ENCODE assay signal across 7 mouse cellular contexts in genomic region chr19:55103081-55103830, GRCm38 (mm10). TPM values are rescaled to one million over a fixed set of nuclear protein-coding genes. Genes with fewer than 3 reads are reported as not detected.
DNase-seq lines count a peak whose midpoint lies in the region; ATAC-seq and TF ChIP-seq lines count a peak whose summit lies in the region.

No protein-coding gene starts in this region.

- intact Hi-C loops in left cerebral cortex, postnatal 25 days (cut with DNase I): loop anchor here (1.0 kb wide), 1 partner anchor 20 kb away; no protein-coding TSS in a partner anchor

- no peak overlapping the region for H3K4me3 ChIP-seq in embryonic facial prominence, embryonic 14.5 days (ENCODE audit: low read depth, low read length)
- H3K4me3 ChIP-seq in heart, postnatal 0 days (ENCODE audit: low read depth, low read length): peak overlapping the region; percentile 41

- H3K36me3 ChIP-seq in embryonic facial prominence, embryonic 14.5 days (ENCODE audit: control insufficient read depth, insufficient read depth, low read length): no peaks in the 10 kb centered on the region
- no peaks in the 10 kb centered on the region for H3K36me3 ChIP-seq in heart, postnatal 0 days (replicated peaks; ENCODE audit: control insufficient read depth, insufficient read depth, low read length)

- no peak overlapping the region for H3K4me2 ChIP-seq in embryonic facial prominence, embryonic 14.5 days (ENCODE audit: low read depth, low read length)
- peak overlapping the region; percentile 60 for H3K4me2 ChIP-seq in heart, postnatal 0 days (ENCODE audit: low read depth, low read length)

- H3K4me1 ChIP-seq in embryonic facial prominence, embryonic 14.5 days (ENCODE audit: control insufficient read depth, insufficient read depth, low read length): peaks cover 11% of the 10 kb centered on the region
- peaks cover 20% of the 10 kb centered on the region for H3K4me1 ChIP-seq in heart, postnatal 0 days (ENCODE audit: control insufficient read depth, insufficient read depth)

- H3K9me3 ChIP-seq in embryonic facial prominence, embryonic 14.5 days (ENCODE audit: control insufficient read depth, low read length): no peaks in the 10 kb centered on the region
- H3K9me3 ChIP-seq in heart, postnatal 0 days (replicated peaks; ENCODE audit: control insufficient read depth, low read length): no peaks in the 10 kb centered on the region

- TF ChIP-seq EP300 in heart, postnatal 0 days (IDR thresholded peaks at IDR 0.05; ENCODE audit: low read depth): no peak

- TF ChIP-seq CTCF in heart, postnatal 0 days (IDR thresholded peaks at IDR 0.05; ENCODE audit: low read depth): no peak

- H3K27ac ChIP-seq in embryonic facial prominence, embryonic 14.5 days (replicated peaks; ENCODE audit: low read depth, low read length): no peak overlapping the region
- peak overlapping the region; percentile 77 for H3K27ac ChIP-seq in heart, postnatal 0 days (ENCODE audit: low read depth)

- ATAC-seq in embryonic facial prominence, embryonic 14.5 days (ENCODE audit: low read depth): no peak
- peak; percentile 71 for ATAC-seq in heart, postnatal 0 days (ENCODE audit: insufficient read depth, low read depth)

- no peaks in the 10 kb centered on the region for H3K27me3 ChIP-seq in embryonic facial prominence, embryonic 14.5 days (replicated peaks; ENCODE audit: control insufficient read depth, insufficient read depth, low read length)
- no peaks in the 10 kb centered on the region for H3K27me3 ChIP-seq in heart, postnatal 0 days (ENCODE audit: control insufficient read depth, insufficient read depth, low read length)

- H3K9ac ChIP-seq in embryonic facial prominence, embryonic 14.5 days (ENCODE audit: low read depth, low read length): no peak overlapping the region
- peak overlapping the region; percentile 38; the same call in 1 of the 2 replicates for H3K9ac ChIP-seq in heart, postnatal 0 days (replicated peaks; ENCODE audit: low read depth, low read length)

- peak; percentile 64 for DNase-seq in right cerebral cortex, adult 18-20 months
- DNase-seq in right cerebral cortex, postnatal 4 days: no peak
- peak; percentile 63 for DNase-seq in embryonic facial prominence, embryonic 14.5 days (ENCODE audit: low spot score)
- peak; percentile 96 for DNase-seq in heart, postnatal 0 days (ENCODE audit: low spot score)
- DNase-seq in left cerebral cortex, postnatal 25 days (ENCODE audit: low spot score in 2 of 2): peak; percentile 32 to 73
- peak; percentile 81 for DNase-seq in retina, adult 2 months (ENCODE audit: low read depth, low spot score)
- DNase-seq in spleen, postnatal 4 days (ENCODE audit: low spot score in 2 of 2): no peak

- 51% methylated on average over 11 of the region's 11 CpGs for WGBS in embryonic facial prominence, embryonic 14.5 days
- 38% methylated on average over 11 of the region's 11 CpGs for WGBS in heart, postnatal 0 days

RNA-seq across cellular contexts. Expression of gene Gpam, which starts 23.8 kb away (rescaled TPM):
- polyA plus RNA-seq in embryonic facial prominence, embryonic 14.5 days (2014; fragmentation: Nextera tagmentation; extraction: Ambion mirVana): 15.4 and 17.0 TPM in 2 replicates
- total RNA-seq in heart, postnatal 0 days (2014; rRNA removed; ENCODE audit: low replicate concordance): 38.6 and 60.2 TPM in 2 replicates
- 14.7 and 15.7 TPM in 2 replicates for polyA plus RNA-seq in heart, postnatal 0 days (2015; fragmentation: Nextera tagmentation; extraction: Ambion mirVana)
- total RNA-seq in left cerebral cortex, postnatal 25 days (2021): 10 to 100 TPM; 47.2 to 52.6 TPM

Comparison
In these comparisons a context has a peak if more than half of its experiments do, and no peak if none do; other contexts are left out.
1. DNase-seq: peak in right cerebral cortex, adult 18-20 months (single experiment), embryonic facial prominence, embryonic 14.5 days (single experiment), heart, postnatal 0 days (single experiment), left cerebral cortex, postnatal 25 days (2 of 2) and retina, adult 2 months (single experiment); none in right cerebral cortex, postnatal 4 days (single experiment) and spleen, postnatal 4 days (0 of 2).